Comparison of ENCODE assay signal across 9 mouse cellular contexts in genomic region chr11:120852083-120852935, GRCm38 (mm10). TPM values are rescaled to one million over a fixed set of nuclear protein-coding genes. Genes with fewer than 3 reads are reported as not detected.
A peak's percentile ranks its signal among the peaks of the same experiment; 100 is the strongest.
DNase-seq lines count a peak whose midpoint lies in the region; ATAC-seq and TF ChIP-seq lines count a peak whose summit lies in the region.
"Had no signal": no experiment of that assay in that cellular context is flagged by ENCODE, and none has a peak within 500 bp of the region (broad histone marks: within the 10 kb centered on the region; RNA-seq: fewer than 3 reads in every experiment).

No protein-coding gene starts in this region.

- DNase-seq in urinary bladder, adult 18-20 months (ENCODE audit: low spot score in 2 of 2): peak; percentile 23 to 49
- DNase-seq in urinary bladder, postnatal 10 days (ENCODE audit: low spot score): no peak
- peak; percentile 42 for DNase-seq in heart, postnatal 0 days (ENCODE audit: low spot score)
- DNase-seq in lung, adult 18-20 months: peak; percentile 45 to 78
- DNase-seq in frontal cortex, adult 2 months (ENCODE audit: extremely low spot score in 1 of 2, low spot score in 1 of 2): no peak
- DNase-seq in yolk sac, embryonic 10.5 days (ENCODE audit: low spot score): no peak
- no peak for DNase-seq in gastrocnemius, postnatal 10 days

- no peaks in the 10 kb centered on the region for H3K9me3 ChIP-seq in heart, postnatal 0 days (replicated peaks; ENCODE audit: control insufficient read depth, low read length)
- H3K9me3 ChIP-seq: limb, embryonic 12.5 days had no signal

- H3K27me3 ChIP-seq in heart, postnatal 0 days (ENCODE audit: control insufficient read depth, insufficient read depth, low read length): no peaks in the 10 kb centered on the region
- H3K27me3 ChIP-seq: limb, embryonic 12.5 days had no signal

- 40% methylated on average over 11 of the region's 11 CpGs for WGBS in heart, postnatal 0 days

- H3K36me3 ChIP-seq in heart, postnatal 0 days (replicated peaks; ENCODE audit: control insufficient read depth, insufficient read depth, low read length): no peaks in the 10 kb centered on the region

- TF ChIP-seq EP300 in heart, postnatal 0 days (IDR thresholded peaks at IDR 0.05; ENCODE audit: low read depth): no peak

- ATAC-seq in heart, postnatal 0 days (ENCODE audit: insufficient read depth, low read depth): no peak
- ATAC-seq in erythroblast, adult 5-6 weeks (replicated peaks; ENCODE audit: low FRiP score, poor library complexity, severe bottlenecking): no peak

- H3K9ac ChIP-seq in heart, postnatal 0 days (replicated peaks; ENCODE audit: low read depth, low read length): no peak overlapping the region
- H3K9ac ChIP-seq: limb, embryonic 12.5 days had no signal

- H3K4me2 ChIP-seq in heart, postnatal 0 days (ENCODE audit: low read depth, low read length): no peak overlapping the region
- H3K4me2 ChIP-seq: limb, embryonic 12.5 days had no signal

- TF ChIP-seq CTCF in heart, postnatal 0 days (IDR thresholded peaks at IDR 0.05; ENCODE audit: low read depth): no peak

- peaks cover 19% of the 10 kb centered on the region for H3K4me1 ChIP-seq in heart, postnatal 0 days (ENCODE audit: control insufficient read depth, insufficient read depth)

- no peak overlapping the region for H3K4me3 ChIP-seq in heart, postnatal 0 days (ENCODE audit: low read depth, low read length)
- H3K4me3 ChIP-seq: limb, embryonic 12.5 days had no signal

- H3K27ac ChIP-seq in heart, postnatal 0 days (ENCODE audit: low read depth): no peak overlapping the region
- H3K27ac ChIP-seq: limb, embryonic 12.5 days had no signal

RNA-seq across cellular contexts. Expression of gene Fasn, which starts 28.0 kb away (rescaled TPM):
- 79.2 and 90.4 TPM in 2 replicates for total RNA-seq in heart, postnatal 0 days (2014; rRNA removed; ENCODE audit: low replicate concordance)
- 10.8 and 14.1 TPM in 2 replicates for polyA plus RNA-seq in heart, postnatal 0 days (2015; fragmentation: Nextera tagmentation; extraction: Ambion mirVana)
- polyA plus RNA-seq in frontal cortex, adult 2 months (2012; rRNA removed): 271 and 272 TPM in 2 replicates
- total RNA-seq in erythroblast, adult 5-6 weeks (2015; ENCODE audit: low replicate concordance): 6.5 and 7.9 TPM in 2 replicates
- total RNA-seq in erythroblast, adult 5-6 weeks (2017; ENCODE audit: low replicate concordance): 2.6 TPM in 2 replicates
- 10 to 100 TPM; 21.8 to 26.4 TPM for total RNA-seq in gastrocnemius, postnatal 10 days (2021)

RNA-seq across cellular contexts. Expression of gene Dus1l, which starts 56.1 kb away (rescaled TPM):
- 42.2 and 47.1 TPM in 2 replicates for total RNA-seq in heart, postnatal 0 days (2014; rRNA removed; ENCODE audit: low replicate concordance)
- polyA plus RNA-seq in heart, postnatal 0 days (2015; fragmentation: Nextera tagmentation; extraction: Ambion mirVana): 35.6 and 40.2 TPM in 2 replicates
- polyA plus RNA-seq in frontal cortex, adult 2 months (2012; rRNA removed): 45.1 and 45.7 TPM in 2 replicates
- 10.0 and 12.5 TPM in 2 replicates for total RNA-seq in erythroblast, adult 5-6 weeks (2015; ENCODE audit: low replicate concordance)
- 6.4 and 8.5 TPM in 2 replicates for total RNA-seq in erythroblast, adult 5-6 weeks (2017; ENCODE audit: low replicate concordance)
- total RNA-seq in gastrocnemius, postnatal 10 days (2021): 10 to 100 TPM; 29.9 to 34.0 TPM

Comparison
In these comparisons a context has a peak if more than half of its experiments do, and no peak if none do; other contexts are left out.
1. DNase-seq: peak in urinary bladder, adult 18-20 months (2 of 2), heart, postnatal 0 days (single experiment) and lung, adult 18-20 months (2 of 2); none in urinary bladder, postnatal 10 days (single experiment), frontal cortex, adult 2 months (0 of 2), yolk sac, embryonic 10.5 days (single experiment) and gastrocnemius, postnatal 10 days (single experiment).